Mouse (Mus musculus): ENCODE results near the gene A4galt.

DNA sequence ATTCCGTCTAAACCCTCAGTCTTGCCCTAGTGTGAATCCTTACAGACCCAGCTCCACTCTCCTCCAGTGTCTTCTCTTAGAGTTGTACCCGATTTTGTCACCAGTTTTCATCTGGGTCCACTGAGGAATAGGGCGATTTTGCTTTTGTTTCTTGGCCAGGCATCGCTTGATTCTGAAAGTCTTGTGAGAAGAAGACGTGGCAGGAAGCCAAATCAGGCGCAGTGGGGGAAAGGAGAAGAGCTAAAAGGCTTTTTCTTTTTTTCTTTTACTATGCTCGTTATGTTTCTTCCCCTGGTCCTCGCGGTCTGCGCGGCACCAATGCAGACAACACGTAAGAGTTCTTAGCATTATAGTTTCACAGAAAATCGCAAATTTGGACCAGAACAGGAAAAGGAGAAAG lies 6.3 kb upstream of the A4galt start:
- TF ChIP-seq POLR2A (IDR thresholded peaks at IDR 0.05; ENCODE audit: control insufficient read depth in 1 of 2, insufficient read depth in 1 of 2, low read depth in 1 of 2, low read length in 2 of 2, poor library complexity in 1 of 2) = no peak
- TF ChIP-seq JUND (IDR thresholded peaks at IDR 0.05; ENCODE audit: low read depth, low read length) = no peak
- no peak for TF ChIP-seq CTCF (IDR thresholded peaks at IDR 0.05 in 2 of 3, conservative IDR thresholded peaks at IDR 0.05 in 1 of 3; ENCODE audit: control insufficient read depth in 1 of 3, insufficient read depth in 1 of 3, low read depth in 2 of 3, low read length in 3 of 3, poor library complexity in 1 of 3, severe bottlenecking in 1 of 3)
- TF ChIP-seq EP300 (IDR thresholded peaks at IDR 0.05; ENCODE audit: low read depth in 1 of 2, low read length in 2 of 2) = no peak
- TF ChIP-seq MXI1 (IDR thresholded peaks at IDR 0.05; ENCODE audit: low read depth, low read length) = no peak
- TF ChIP-seq BHLHE40 (IDR thresholded peaks at IDR 0.05; ENCODE audit: borderline replicate concordance, low read depth, low read length) = no peak
- no peak for TF ChIP-seq NELFE (IDR thresholded peaks at IDR 0.05; ENCODE audit: low read depth, low read length)
- TF ChIP-seq TCF12 (IDR thresholded peaks at IDR 0.05; ENCODE audit: low read depth, low read length) = no peak
- no peak for TF ChIP-seq SIN3A (IDR thresholded peaks at IDR 0.05; ENCODE audit: low read length)
- no peak for TF ChIP-seq GATA1 (IDR thresholded peaks at IDR 0.05; ENCODE audit: low read depth, low read length)
- TF ChIP-seq ELF1 (IDR thresholded peaks at IDR 0.05; ENCODE audit: low read depth, low read length) = no peak
- no peak for TF ChIP-seq ZNF384 (IDR thresholded peaks at IDR 0.05; ENCODE audit: low read depth, low read length)

Data from MEL (cell line).